Mouse (Mus musculus) myocyte (in vitro differentiated cells): ENCODE measurements around the gene Pbx1. TPM values are rescaled to one million over a fixed set of nuclear protein-coding genes. Genes with fewer than 3 reads are reported as not detected.
A peak's percentile ranks its signal among the peaks of the same experiment; 100 is the strongest.

Source experiments
- H3K27me3 ChIP-seq: one replicate; pipeline ENCODE4 v1.6.1; 2011; ENCODE audit not compliant: control insufficient read depth, insufficient read depth, insufficient read length
- H3K36me3 ChIP-seq: one replicate; pipeline ENCODE4 v1.6.1; 2011; ENCODE audit not compliant: control insufficient read depth, insufficient read depth
- H3K4me2 ChIP-seq: one replicate; pipeline ENCODE4 v1.6.1; 2011; ENCODE audit warnings: low read depth, control low read depth
- H3K4me3 ChIP-seq: one replicate; pipeline ENCODE4 v1.5.1; 2011; ENCODE audit warnings: mild to moderate bottlenecking, control low read depth, moderate library complexity
- H3K79me2 ChIP-seq: one replicate; pipeline ENCODE4 v1.6.1; 2011; ENCODE audit not compliant: control insufficient read depth, insufficient read depth
- H3ac ChIP-seq: one replicate; pipeline ENCODE4 v1.6.1; 2011; ENCODE audit not compliant: control insufficient read depth, insufficient read length
- CEBPB ChIP-seq: IDR thresholded peaks from 2 replicates; pipeline ENCODE4 v1.6.1; 2011; ENCODE audit warnings: mild to moderate bottlenecking, moderate library complexity; ENCODE audit not compliant: poor library complexity, insufficient read depth, severe bottlenecking
- E2F4 ChIP-seq: IDR thresholded peaks from one replicate; pipeline ENCODE4 v1.6.1; 2011; ENCODE audit warnings: mild to moderate bottlenecking, control low read depth, moderate library complexity; ENCODE audit not compliant: insufficient read depth
- MAX ChIP-seq: IDR thresholded peaks from one replicate; pipeline ENCODE4 v1.6.1; 2011; ENCODE audit warnings: low read depth, mild to moderate bottlenecking, control low read depth
- MYOD1 ChIP-seq, 3 experiments: IDR thresholded peaks; one replicate each; pipeline ENCODE4 v1.6.1; 2011; ENCODE audit warnings: control low read depth in 2 of 3, low read depth in 2 of 3, mild to moderate bottlenecking in 2 of 3, moderate library complexity in 1 of 3; ENCODE audit not compliant: insufficient read length in 2 of 3, control insufficient read depth in 1 of 3
- MYOG ChIP-seq, 3 experiments: IDR thresholded peaks; one replicate each; pipeline ENCODE4 v1.6.1; 2011; ENCODE audit warnings: control low read depth in 2 of 3, low read depth in 2 of 3, mild to moderate bottlenecking in 2 of 3; ENCODE audit not compliant: insufficient read length in 2 of 3, control insufficient read depth in 1 of 3, insufficient read depth in 1 of 3
- POLR2A ChIP-seq: IDR thresholded peaks from one replicate; pipeline ENCODE4 v1.6.1; 2011; ENCODE audit warnings: low read depth, mild to moderate bottlenecking, control low read depth, moderate library complexity; ENCODE audit not compliant: insufficient read length
- POLR2AphosphoS2 ChIP-seq: IDR thresholded peaks from one replicate; pipeline ENCODE4 v1.6.1; 2011; ENCODE audit warnings: low read depth, control low read depth; ENCODE audit not compliant: insufficient read length
- REST ChIP-seq: IDR thresholded peaks from one replicate; pipeline ENCODE4 v1.6.1; 2011; ENCODE audit warnings: mild to moderate bottlenecking, control low read depth, moderate library complexity; ENCODE audit not compliant: insufficient read depth, insufficient read length
- SRF ChIP-seq: IDR thresholded peaks from one replicate; pipeline ENCODE4 v1.6.1; 2011; ENCODE audit warnings: low read depth; ENCODE audit not compliant: control insufficient read depth, insufficient read length
- TCF12 ChIP-seq: IDR thresholded peaks from one replicate; pipeline ENCODE4 v1.6.1; 2011; ENCODE audit warnings: mild to moderate bottlenecking, control low read depth; ENCODE audit not compliant: poor library complexity, insufficient read depth, severe bottlenecking
- TCF3 ChIP-seq: IDR thresholded peaks from one replicate; pipeline ENCODE4 v1.6.1; 2011; ENCODE audit warnings: low read depth, control low read depth; ENCODE audit not compliant: insufficient read length
- USF1 ChIP-seq: IDR thresholded peaks from one replicate; pipeline ENCODE4 v1.6.1; 2011; ENCODE audit warnings: low read depth, mild to moderate bottlenecking, control low read depth, moderate library complexity
- polyA plus RNA-seq: library from polyadenylated mRNA; unstranded; fragments of >200 nt; fragmentation: generic; extraction: Trizol; gene quantifications from one replicate; pipeline ENCODE4 v1.2.1, GENCODE M21; 2012; ENCODE audit warnings: missing spikeins

The Pbx1 gene
- polyA plus RNA-seq, 1 experiment = 11.4 TPM

GRCm38 (mm10) chr1:168234355-168234754, 197.7 kb downstream of the Pbx1 start:
- H3ac ChIP-seq = no peak overlapping the region
- H3K4me2 ChIP-seq = peak overlapping the region; percentile 46
- H3K36me3 ChIP-seq = no peaks in the 10 kb centered on the region
- H3K27me3 ChIP-seq = no peaks in the 10 kb centered on the region
- H3K4me3 ChIP-seq = no peak overlapping the region
- TF ChIP-seq MYOD1 (IDR thresholded peaks at IDR 0.05; ENCODE audit: control insufficient read depth in 1 of 3, insufficient read length in 2 of 3, low read depth in 2 of 3) (peak in 2 of 3 experiments; percentile 65 to 77), MYOG (IDR thresholded peaks at IDR 0.05; ENCODE audit: control insufficient read depth in 1 of 3, insufficient read depth in 1 of 3, insufficient read length in 2 of 3, low read depth in 2 of 3) (peak in 1 of 3 experiments; percentile 57), CEBPB (0 out of 2 replicates have a peak, but pooled peaks have one; percentile 17), POLR2A (no peak)
- H3K79me2 ChIP-seq = no peaks in the 10 kb centered on the region

GRCm38 (mm10) chr1:168233182-168233581, 198.9 kb downstream of the Pbx1 start:
- no peak overlapping the region for H3K4me3 ChIP-seq
- H3K27me3 ChIP-seq = no peaks in the 10 kb centered on the region
- no peak overlapping the region for H3ac ChIP-seq
- H3K36me3 ChIP-seq = no peaks in the 10 kb centered on the region
- no peak overlapping the region for H3K4me2 ChIP-seq
- no peaks in the 10 kb centered on the region for H3K79me2 ChIP-seq
- no peak for TF ChIP-seq TCF12
- TF ChIP-seq REST = no peak
- no peak for TF ChIP-seq MAX
- TF ChIP-seq MYOD1 (IDR thresholded peaks at IDR 0.05; ENCODE audit: control insufficient read depth in 1 of 3, insufficient read length in 2 of 3, low read depth in 2 of 3) = no peak
- no peak for TF ChIP-seq POLR2AphosphoS2

- Histone ChIP-seq H3K27me3 (no peaks in the 10 kb centered on the region), H3K4me3 (no peak overlapping the region), H3K36me3 (no peaks in the 10 kb centered on the region), H3ac (no peak overlapping the region), H3K79me2 (no peaks in the 10 kb centered on the region), H3K4me2 (no peak overlapping the region)
- TF ChIP-seq MAX = no peak
- no peak for TF ChIP-seq USF1
- TF ChIP-seq POLR2AphosphoS2 = no peak
- TF ChIP-seq TCF3 = no peak
- no peak for TF ChIP-seq MYOG (IDR thresholded peaks at IDR 0.05; ENCODE audit: control insufficient read depth in 1 of 3, insufficient read depth in 1 of 3, insufficient read length in 2 of 3, low read depth in 2 of 3)
- TF ChIP-seq TCF12 = no peak
- TF ChIP-seq MYOD1 (IDR thresholded peaks at IDR 0.05; ENCODE audit: control insufficient read depth in 1 of 3, insufficient read length in 2 of 3, low read depth in 2 of 3) = no peak
- no peak for TF ChIP-seq POLR2A
- no peak for TF ChIP-seq CEBPB
- TF ChIP-seq SRF = no peak
- TF ChIP-seq REST = no peak
- TF ChIP-seq E2F4 = no peak
Measured at GRCm38 (mm10) chr1:168231548-168232429, 200.3 kb downstream of the Pbx1 start.

GRCm38 (mm10) chr1:168230858-168231257, 201.2 kb downstream of the Pbx1 start:
- Histone ChIP-seq H3K36me3 (no peaks in the 10 kb centered on the region), H3K27me3 (no peaks in the 10 kb centered on the region), H3K4me3 (no peak overlapping the region), H3K4me2 (peak overlapping the region; percentile 59), H3ac (no peak overlapping the region), H3K79me2 (no peaks in the 10 kb centered on the region)
- TF ChIP-seq E2F4 (no peak), CEBPB (0 out of 2 replicates have a peak, but pooled peaks have one; percentile 23)

GRCm38 (mm10) chr1:168230134-168230533, 201.9 kb downstream of the Pbx1 start:
- Histone ChIP-seq H3K4me3 (no peak overlapping the region), H3K36me3 (no peaks in the 10 kb centered on the region), H3K27me3 (no peaks in the 10 kb centered on the region), H3K4me2 (peak overlapping the region; percentile 59), H3K79me2 (no peaks in the 10 kb centered on the region), H3ac (no peak overlapping the region)
- TF ChIP-seq SRF = no peak
- peak; percentile 79 for TF ChIP-seq USF1
